Mouse (Mus musculus) MN1 (cell line): Measurements from ENCODE around the gene Btbd35f28.
"Not testable (repeated sequence)": the region's sequence is repeated elsewhere in the genome, so short reads cannot be mapped to it uniquely, and the experiment has no call there.

ENCODE experiments used
- DNase-seq: peaks from one replicate; pipeline ENCODE4 v3.0.0-alpha.2; 2016; ENCODE audit warnings: low spot score

Btbd35f28 gene

GRCm38 (mm10) chrX:4196276-4196675 lies at the start of gene Btbd35f28:
Gene Btbd35f28, plus strand, starts transcription at chrX:4196576.
- not testable (repeated sequence) for DNase-seq
